Mouse (Mus musculus): ENCODE data around the gene Hsd17b11. TPM values are rescaled to one million over a fixed set of nuclear protein-coding genes. Genes with fewer than 3 reads are reported as not detected.
"Not testable (repeated sequence)": the region's sequence is repeated elsewhere in the genome, so short reads cannot be mapped to it uniquely, and the experiment has no call there.

The Hsd17b11 gene
- polyA plus RNA-seq, 1 experiment from 2014 or later, result 1.2 TPM

DNA sequence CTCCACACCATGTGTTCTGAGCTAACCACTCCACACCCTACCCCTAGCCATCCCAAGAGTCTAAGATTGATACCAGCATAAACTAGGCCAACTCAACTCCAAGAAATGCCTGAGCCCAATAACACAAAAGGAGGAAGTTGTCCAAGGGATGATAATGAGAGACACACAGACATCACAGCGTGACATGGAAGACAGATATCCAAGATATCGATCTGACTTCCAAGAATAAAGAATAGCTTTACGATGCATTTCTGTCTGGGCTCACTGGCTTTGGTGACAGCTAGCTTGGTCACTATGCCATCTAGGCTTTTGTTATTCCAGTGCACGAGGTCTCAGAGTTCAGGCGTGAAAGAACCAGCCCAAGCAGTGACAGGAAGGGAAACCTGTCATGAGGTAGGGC, 50.7 kb downstream of the Hsd17b11 start:
- Histone ChIP-seq H3K9ac (replicated peaks) (no peak overlapping the region), H3K4me1 (replicated peaks) (no peaks in the 10 kb centered on the region), H3K27ac (no peak overlapping the region), H3K4me3 (replicated peaks) (no peak overlapping the region), H3K36me3 (no peaks in the 10 kb centered on the region), H3K27me3 (no peaks in the 10 kb centered on the region), H3K4me2 (replicated peaks) (no peak overlapping the region), H3K9me3 (no peaks in the 10 kb centered on the region)
- 78% methylated on average over 5 of the region's 5 CpGs for WGBS
- no peak for ATAC-seq

DNA sequence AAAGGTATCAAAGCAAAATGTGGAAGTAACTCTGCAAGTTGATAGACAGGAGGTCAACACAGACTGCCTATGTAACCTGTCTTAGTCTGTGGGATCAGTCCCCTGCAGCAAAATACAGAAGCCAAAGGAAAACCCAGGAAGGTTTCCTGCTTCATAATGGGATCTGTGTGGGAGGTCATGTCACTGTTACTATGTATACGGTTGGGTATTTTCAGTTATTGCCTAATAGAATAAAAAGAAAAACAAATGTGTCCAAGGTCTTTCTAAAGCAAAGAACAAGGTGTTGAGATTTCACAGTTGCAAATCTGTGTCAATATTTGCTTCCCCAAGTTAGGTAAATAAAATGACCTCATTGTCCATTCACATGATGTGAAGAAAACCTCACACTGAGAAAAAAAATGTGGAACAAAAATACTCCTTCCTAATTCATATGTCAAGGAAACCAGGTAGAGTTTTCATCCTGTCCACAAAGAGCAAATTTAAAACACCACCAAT, 58.7 kb downstream of the Hsd17b11 start:
- Histone ChIP-seq H3K9me3 (no peaks in the 10 kb centered on the region), H3K27me3 (no peaks in the 10 kb centered on the region), H3K4me2 (replicated peaks) (no peak overlapping the region), H3K27ac (no peak overlapping the region), H3K36me3 (no peaks in the 10 kb centered on the region), H3K4me1 (replicated peaks) (no peaks in the 10 kb centered on the region), H3K4me3 (replicated peaks) (no peak overlapping the region), H3K9ac (replicated peaks) (no peak overlapping the region)
- no peak for ATAC-seq
- 90% methylated on average over 1 of the region's 1 CpGs for WGBS

DNA sequence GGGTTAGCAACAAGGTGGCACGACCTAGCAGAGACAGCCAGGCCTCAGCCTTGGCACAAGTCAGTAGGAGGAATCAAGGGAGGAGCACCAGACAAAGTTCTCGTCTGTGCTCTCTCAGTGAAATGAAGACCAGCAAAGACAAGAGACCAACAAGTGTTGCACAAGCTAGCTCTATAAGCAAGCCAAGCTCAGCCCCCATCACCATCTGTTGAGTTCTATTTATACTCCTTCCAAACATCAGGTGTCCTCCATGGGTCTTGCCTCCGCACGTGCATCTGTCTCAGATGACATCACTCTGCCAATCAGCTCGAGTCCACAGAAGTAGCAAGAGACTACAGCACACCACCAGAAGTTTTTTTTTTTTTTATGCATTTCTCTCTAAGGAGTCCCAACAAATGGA, 67.1 kb downstream of the Hsd17b11 start:
- Histone ChIP-seq H3K27ac (no peak overlapping the region), H3K36me3 (no peaks in the 10 kb centered on the region), H3K27me3 (no peaks in the 10 kb centered on the region), H3K4me3 (replicated peaks) (no peak overlapping the region), H3K4me2 (replicated peaks) (no peak overlapping the region), H3K9me3 (no peaks in the 10 kb centered on the region), H3K4me1 (replicated peaks) (no peaks in the 10 kb centered on the region), H3K9ac (replicated peaks) (no peak overlapping the region)
- WGBS, result 89% methylated on average over 5 of the region's 5 CpGs
- ATAC-seq, result no peak

DNA sequence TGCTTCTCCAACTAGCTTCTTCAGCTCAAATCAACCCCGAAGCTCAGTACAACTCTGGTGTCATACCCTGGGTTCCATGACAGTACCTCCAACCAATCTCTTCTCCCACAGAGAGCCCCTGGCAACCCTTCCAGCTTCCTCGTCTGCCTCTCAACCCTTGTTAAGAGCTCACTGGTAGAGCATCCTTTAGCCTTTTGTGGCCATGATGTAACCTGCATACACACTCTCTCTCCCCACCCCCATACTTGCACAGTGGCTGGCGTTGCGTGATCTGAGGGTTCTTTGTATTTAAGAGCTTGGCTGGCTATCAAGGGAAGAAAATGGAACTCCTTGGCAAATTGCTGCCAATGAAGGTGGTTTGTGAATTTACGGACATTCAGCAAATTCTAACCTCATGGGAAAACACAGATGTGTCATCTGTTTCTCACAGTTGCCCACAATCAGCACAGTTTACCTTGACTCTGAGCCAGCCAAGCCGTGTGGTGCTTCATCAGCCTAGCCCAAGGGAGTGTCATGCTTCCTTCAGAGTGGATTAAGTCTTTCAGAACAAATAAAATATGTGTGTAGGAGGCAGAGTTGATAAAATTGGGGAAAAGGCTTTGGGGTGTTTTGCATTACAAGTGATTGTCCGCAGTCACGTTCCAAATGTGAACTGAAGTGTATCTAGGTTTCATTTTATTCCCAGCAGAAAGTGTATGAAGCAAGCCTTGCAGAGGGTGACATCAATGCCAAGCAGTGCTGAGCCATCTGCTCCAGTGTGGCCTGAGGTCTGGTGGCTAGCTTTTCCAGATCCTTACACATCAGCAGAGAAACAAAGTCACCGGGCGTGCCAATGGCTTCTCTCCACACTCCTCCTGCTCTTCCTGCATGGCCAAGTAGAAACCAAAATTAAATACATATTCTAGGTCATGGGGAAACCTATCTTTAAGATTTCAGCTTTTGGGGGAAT, 68.3 kb downstream of the Hsd17b11 start:
- WGBS, result 86% methylated on average over 10 of the region's 10 CpGs
- H3K4me1 ChIP-seq (replicated peaks), result no peaks in the 10 kb centered on the region
- ATAC-seq, result no peak

GRCm38 (mm10) chr5:103950138-103950537, 71.6 kb downstream of the Hsd17b11 start:
- not testable (repeated sequence) for ATAC-seq; H3K9ac ChIP-seq (replicated peaks)
- WGBS, result 95% methylated on average over 15 of the region's 15 CpGs

More for the DNA sequence above, 68.3 kb downstream of the Hsd17b11 start:
- H3K4me2 ChIP-seq (replicated peaks), result no peak overlapping the region
- H3K9ac ChIP-seq (replicated peaks), result no peak overlapping the region
- H3K27ac ChIP-seq, result no peak overlapping the region
- H3K4me3 ChIP-seq (replicated peaks), result no peak overlapping the region
- H3K27me3 ChIP-seq, result no peaks in the 10 kb centered on the region
- no peaks in the 10 kb centered on the region for H3K36me3 ChIP-seq
- no peaks in the 10 kb centered on the region for H3K9me3 ChIP-seq

GRCm38 (mm10) chr5:103943183-103943582, 78.5 kb downstream of the Hsd17b11 start:
- ATAC-seq, result no peak
- Histone ChIP-seq H3K9ac (replicated peaks) (no peak overlapping the region), H3K27ac (no peak overlapping the region), H3K27me3 (peaks cover 7% of the 10 kb centered on the region; the same call in 1 of the 2 replicates), H3K4me2 (replicated peaks) (no peak overlapping the region), H3K9me3 (no peaks in the 10 kb centered on the region), H3K4me3 (replicated peaks) (no peak overlapping the region), H3K4me1 (replicated peaks) (peaks cover 25% of the 10 kb centered on the region), H3K36me3 (no peaks in the 10 kb centered on the region)
- 30% methylated on average over 6 of the region's 6 CpGs for WGBS

More at GRCm38 (mm10) chr5:103950138-103950537, 71.6 kb downstream of the Hsd17b11 start:
- H3K27me3 ChIP-seq; H3K27ac ChIP-seq; H3K4me3 ChIP-seq (replicated peaks); H3K9me3 ChIP-seq; H3K36me3 ChIP-seq; H3K4me2 ChIP-seq (replicated peaks); H3K4me1 ChIP-seq (replicated peaks): not testable (repeated sequence)

DNA sequence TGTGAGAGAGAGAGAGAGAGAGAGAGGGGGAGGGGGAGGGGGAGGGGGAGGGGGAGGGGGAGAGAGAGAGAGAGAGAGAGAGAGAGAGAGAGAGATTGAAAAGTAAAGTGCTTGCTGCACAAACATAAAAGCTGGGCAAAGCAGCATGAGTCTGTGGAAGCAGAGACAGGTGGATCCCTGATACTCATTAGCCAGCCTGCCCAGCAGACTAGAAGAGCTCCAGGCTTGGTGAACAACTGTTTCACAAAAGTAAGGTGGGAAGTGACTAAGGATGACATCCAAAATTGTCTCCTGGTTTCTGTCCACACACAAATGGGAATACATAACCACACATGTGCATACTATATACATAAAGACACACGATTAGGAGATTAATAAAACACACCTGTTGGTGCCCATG, 81.9 kb downstream of the Hsd17b11 start:
- Histone ChIP-seq H3K4me1 (replicated peaks) (peaks cover 36% of the 10 kb centered on the region), H3K9ac (replicated peaks) (no peak overlapping the region), H3K4me2 (replicated peaks) (no peak overlapping the region), H3K4me3 (replicated peaks) (no peak overlapping the region), H3K27me3 (peaks cover 7% of the 10 kb centered on the region; the same call in 1 of the 2 replicates), H3K27ac (no peak overlapping the region), H3K9me3 (no peaks in the 10 kb centered on the region), H3K36me3 (no peaks in the 10 kb centered on the region)
- 75% methylated on average over 1 of the region's 1 CpGs for WGBS
- no peak for ATAC-seq

Small RNA genes within 50 kb of the gene (microRNA-seq; reads per million reads assigned to microRNA genes)
- 1.2 reads per million for gene Mir5619

Other genes starting within 250 kb of the Hsd17b11 start
- 28.1 and 30.7 TPM in 2 replicates for gene Klhl8, start 110.7 kb downstream of the Hsd17b11 start, polyA plus RNA-seq (2015; fragmentation: Nextera tagmentation; extraction: Ambion mirVana)
- gene Hsd17b13, start 44.5 kb downstream of the Hsd17b11 start, polyA plus RNA-seq (2015; fragmentation: Nextera tagmentation; extraction: Ambion mirVana), result not detected in 2 replicates
- gene Nudt9, start 24.4 kb upstream of the Hsd17b11 start, polyA plus RNA-seq (2015; fragmentation: Nextera tagmentation; extraction: Ambion mirVana), result 54.8 and 58.2 TPM in 2 replicates
- not detected in 2 replicates for gene Gm17660, start 55.7 kb upstream of the Hsd17b11 start, polyA plus RNA-seq (2015; fragmentation: Nextera tagmentation; extraction: Ambion mirVana)
- 72.8 and 84.5 TPM in 2 replicates for gene Sparcl1, start 91.8 kb upstream of the Hsd17b11 start, polyA plus RNA-seq (2015; fragmentation: Nextera tagmentation; extraction: Ambion mirVana)
- gene Dspp, start 148.8 kb upstream of the Hsd17b11 start, polyA plus RNA-seq (2015; fragmentation: Nextera tagmentation; extraction: Ambion mirVana), result not detected in 2 replicates
- gene Dmp1, start 180.7 kb upstream of the Hsd17b11 start, polyA plus RNA-seq (2015; fragmentation: Nextera tagmentation; extraction: Ambion mirVana), result 0.59 and 0.89 TPM in 2 replicates

Measured in midbrain, embryonic 13.5 days (tissue).